Mouse (Mus musculus): Measurements from ENCODE around the gene Hectd4. TPM values are rescaled to one million over a fixed set of nuclear protein-coding genes. Genes with fewer than 3 reads are reported as not detected.
A peak's percentile ranks its signal among the peaks of the same experiment; 100 is the strongest.
"Not testable (repeated sequence)": the region's sequence is repeated elsewhere in the genome, so short reads cannot be mapped to it uniquely, and the experiment has no call there.

The Hectd4 gene
- polyA plus RNA-seq, 1 experiment: 11.7 TPM

DNA sequence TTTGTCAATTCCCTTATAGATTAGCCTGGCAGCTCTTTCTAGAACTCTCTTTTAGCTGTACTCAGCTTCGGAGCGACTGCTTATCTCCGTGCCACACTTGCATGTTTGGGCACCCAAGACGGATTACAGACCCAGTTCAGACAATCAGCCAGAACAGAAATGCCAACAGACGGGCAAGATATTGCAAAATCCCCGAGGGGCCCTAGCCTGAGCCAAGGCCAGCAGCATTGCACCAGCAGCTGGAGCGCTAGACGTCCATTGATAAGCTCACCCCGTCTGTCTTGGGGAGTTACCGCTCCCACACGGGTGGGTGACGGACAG is 3.9 kb upstream of the Hectd4 start:
- no peak for TF ChIP-seq CTCF (IDR thresholded peaks at IDR 0.05; ENCODE audit: low read depth, low read length)
- no peak for TF ChIP-seq POLR2A (IDR thresholded peaks at IDR 0.05; ENCODE audit: borderline replicate concordance, low read depth, low read length)
- no peak overlapping the region for H3K27ac ChIP-seq (ENCODE audit: insufficient read depth, low read depth, low read length)
- H3K4me1 ChIP-seq (ENCODE audit: control insufficient read depth, insufficient read depth, low read length): no peaks in the 10 kb centered on the region
- no peak overlapping the region for H3K4me3 ChIP-seq (ENCODE audit: insufficient read depth, low read length)

DNA sequence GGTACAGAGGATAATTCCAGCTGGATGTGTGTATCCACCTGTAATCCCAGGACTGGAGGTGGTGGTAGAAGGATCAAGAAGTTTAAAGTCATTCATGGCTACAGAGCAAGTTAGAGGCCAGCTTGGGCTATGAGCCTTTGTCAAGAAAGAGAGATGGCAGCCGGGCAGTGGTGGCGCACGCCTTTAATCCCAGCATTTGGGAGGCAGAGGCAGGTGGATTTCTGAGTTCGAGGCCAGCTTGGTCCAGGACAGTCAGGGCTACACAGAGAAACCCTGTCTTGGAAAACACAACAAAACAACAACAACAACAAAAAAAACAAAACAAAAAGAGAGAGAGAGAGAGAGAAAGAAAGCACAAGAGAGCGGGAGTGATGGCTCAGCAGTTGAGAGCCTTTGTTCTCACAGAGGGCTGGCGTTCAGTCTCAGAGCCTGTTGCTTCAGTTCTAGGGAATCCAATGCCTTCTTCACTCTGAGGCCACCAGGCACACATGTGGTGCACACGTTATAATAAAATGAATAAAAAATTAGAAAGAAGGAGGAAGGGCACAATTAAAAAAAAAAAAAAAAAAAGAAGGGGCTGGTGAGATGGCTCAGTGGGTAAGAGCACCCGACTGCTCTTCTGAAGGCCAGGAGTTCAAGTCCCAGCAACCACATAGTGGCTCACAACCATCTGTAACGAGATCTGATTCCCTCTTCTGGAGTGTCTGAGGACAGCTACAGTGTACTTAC is 3.3 kb upstream of the Hectd4 start:
- H3K27ac ChIP-seq (ENCODE audit: insufficient read depth, low read depth, low read length); H3K4me1 ChIP-seq (ENCODE audit: control insufficient read depth, insufficient read depth, low read length); H3K4me3 ChIP-seq (ENCODE audit: insufficient read depth, low read length): not testable (repeated sequence)

DNA sequence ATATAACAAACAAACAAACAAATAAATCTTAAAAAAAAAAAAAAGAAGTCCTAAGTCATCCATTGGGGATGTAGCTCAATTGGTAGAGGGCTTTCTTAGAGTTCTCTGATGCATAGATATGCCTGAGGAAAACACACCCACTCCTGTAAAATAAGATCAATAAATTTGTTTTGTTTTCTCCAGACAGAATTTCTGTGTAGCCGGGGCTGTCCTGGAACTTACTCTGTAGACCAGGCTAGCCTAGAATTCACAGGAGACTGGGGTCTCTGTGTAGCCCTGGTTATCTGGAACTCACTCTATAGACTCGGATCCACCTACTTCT is 2.7 kb upstream of the Hectd4 start:
- Histone ChIP-seq H3K4me1 (ENCODE audit: control insufficient read depth, insufficient read depth, low read length) (peaks cover 5% of the 10 kb centered on the region), H3K4me3 (ENCODE audit: insufficient read depth, low read length) (no peak overlapping the region), H3K27ac (ENCODE audit: insufficient read depth, low read depth, low read length) (no peak overlapping the region)
- TF ChIP-seq POLR2A (IDR thresholded peaks at IDR 0.05; ENCODE audit: borderline replicate concordance, low read depth, low read length) (no peak), CTCF (IDR thresholded peaks at IDR 0.05; ENCODE audit: low read depth, low read length) (no peak)

DNA sequence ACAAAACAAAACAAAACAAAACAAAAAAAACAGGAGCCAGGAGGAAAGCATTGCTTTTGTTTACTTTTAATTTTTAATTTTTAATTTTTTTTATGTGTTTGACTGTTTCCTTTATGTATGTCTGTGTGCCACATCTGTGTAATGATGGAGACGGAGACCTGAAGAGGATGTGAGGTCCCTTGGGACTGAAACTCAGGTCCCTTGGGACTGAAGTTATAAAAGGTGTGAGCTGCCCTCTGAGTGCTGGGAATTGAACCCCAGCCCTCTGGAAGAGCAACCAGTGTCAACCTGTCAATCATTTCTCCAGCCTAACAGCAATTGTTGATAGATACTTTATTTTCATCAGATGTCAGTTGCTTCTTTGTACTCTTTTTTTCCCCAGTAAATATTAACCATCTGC is 829 bp upstream of the Hectd4 start:
- Histone ChIP-seq H3K27ac (ENCODE audit: insufficient read depth, low read depth, low read length) (no peak overlapping the region), H3K4me1 (ENCODE audit: control insufficient read depth, insufficient read depth, low read length) (peaks cover 5% of the 10 kb centered on the region), H3K4me3 (ENCODE audit: insufficient read depth, low read length) (no peak overlapping the region)
- no peak for TF ChIP-seq POLR2A (IDR thresholded peaks at IDR 0.05; ENCODE audit: borderline replicate concordance, low read depth, low read length)
- TF ChIP-seq CTCF (IDR thresholded peaks at IDR 0.05; ENCODE audit: low read depth, low read length): no peak

DNA sequence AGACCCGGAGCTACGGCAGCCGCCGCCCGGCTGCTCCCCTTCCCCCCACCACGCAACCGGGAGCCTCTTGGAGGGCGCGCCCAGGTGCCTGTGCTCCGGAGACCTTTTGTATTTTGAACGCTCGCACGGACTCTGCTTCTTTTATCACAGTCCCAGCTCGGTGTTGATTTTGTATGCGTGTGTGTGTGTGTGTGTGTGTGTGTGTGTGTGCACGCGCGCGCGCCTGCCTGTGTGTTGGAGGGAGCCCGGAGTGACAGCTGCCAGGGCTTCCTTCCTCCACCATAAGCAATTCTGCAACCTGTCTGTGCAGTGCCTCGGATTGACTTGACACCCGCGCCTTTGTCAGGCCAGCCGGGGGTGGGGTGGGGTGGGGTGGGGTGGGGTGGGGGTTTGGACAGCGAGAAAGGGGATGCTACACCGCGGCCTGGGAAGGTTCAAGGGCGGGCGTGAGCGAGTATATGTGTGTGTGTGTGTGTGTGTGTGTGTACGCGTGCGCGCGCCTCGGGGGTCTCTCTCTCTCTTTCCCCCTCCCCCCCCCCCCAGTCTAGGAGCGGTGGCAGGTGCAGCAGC is 798 bp downstream of the Hectd4 start:
- TF ChIP-seq POLR2A (IDR thresholded peaks at IDR 0.05; ENCODE audit: borderline replicate concordance, low read depth, low read length) (no peak), CTCF (IDR thresholded peaks at IDR 0.05; ENCODE audit: low read depth, low read length) (no peak)
- H3K4me1 ChIP-seq (ENCODE audit: control insufficient read depth, insufficient read depth, low read length): peaks cover 5% of the 10 kb centered on the region
- H3K27ac ChIP-seq (ENCODE audit: insufficient read depth, low read depth, low read length): 0 out of 2 replicates have a peak overlapping the region, but pooled peaks have one; percentile 45
- peak overlapping the region; percentile 80 for H3K4me3 ChIP-seq (ENCODE audit: insufficient read depth, low read length)

DNA sequence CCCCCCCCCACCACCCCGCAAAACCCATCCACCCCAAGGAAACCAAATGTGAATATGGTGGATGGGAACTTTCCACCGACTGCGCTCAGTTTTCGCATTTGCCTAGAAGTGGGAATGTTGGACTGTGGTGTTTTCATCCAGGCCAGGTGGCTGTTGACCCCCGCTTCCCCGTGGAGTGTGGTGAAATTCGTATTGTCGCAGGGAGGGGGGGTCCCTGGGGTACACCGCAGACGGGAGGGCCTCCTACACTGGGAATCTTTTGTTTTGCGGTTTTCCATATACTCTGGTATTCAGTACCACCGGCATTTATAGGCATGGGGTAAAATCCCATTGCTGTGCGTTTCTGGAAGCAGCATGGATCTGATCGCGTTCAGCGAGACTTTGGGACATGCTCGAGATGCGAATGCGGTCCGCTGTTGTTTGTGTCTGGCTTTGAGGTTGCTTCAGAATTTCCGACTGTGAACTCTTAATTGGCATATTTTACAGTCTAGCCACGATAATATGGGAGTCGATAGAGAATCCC is 1.4 kb downstream of the Hectd4 start:
- Histone ChIP-seq H3K4me3 (ENCODE audit: insufficient read depth, low read length) (peak overlapping the region; percentile 80), H3K4me1 (ENCODE audit: control insufficient read depth, insufficient read depth, low read length) (peaks cover 9% of the 10 kb centered on the region), H3K27ac (ENCODE audit: insufficient read depth, low read depth, low read length) (no peak overlapping the region)
- no peak for TF ChIP-seq POLR2A (IDR thresholded peaks at IDR 0.05; ENCODE audit: borderline replicate concordance, low read depth, low read length)
- TF ChIP-seq CTCF (IDR thresholded peaks at IDR 0.05; ENCODE audit: low read depth, low read length): no peak

DNA sequence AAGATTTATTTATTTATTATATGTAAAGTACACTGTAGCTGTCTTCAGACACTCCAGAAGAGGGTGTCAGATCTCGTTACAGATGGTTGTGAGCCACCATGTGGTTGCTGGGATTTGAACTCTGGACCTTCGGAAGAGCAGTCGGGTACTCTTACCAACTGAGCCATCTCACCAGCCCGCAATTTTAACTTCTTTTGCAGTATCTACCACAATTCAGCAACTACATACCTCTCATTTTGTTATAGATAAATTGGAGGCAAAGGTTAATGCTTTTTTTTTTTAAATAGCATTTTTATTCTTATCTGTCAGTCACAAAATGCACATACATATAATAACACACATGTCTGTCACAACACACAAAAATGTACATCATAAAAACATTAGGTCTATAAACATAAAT is 4.0 kb downstream of the Hectd4 start:
- not testable (repeated sequence) for H3K27ac ChIP-seq (ENCODE audit: insufficient read depth, low read depth, low read length); H3K4me1 ChIP-seq (ENCODE audit: control insufficient read depth, insufficient read depth, low read length); H3K4me3 ChIP-seq (ENCODE audit: insufficient read depth, low read length)

DNA sequence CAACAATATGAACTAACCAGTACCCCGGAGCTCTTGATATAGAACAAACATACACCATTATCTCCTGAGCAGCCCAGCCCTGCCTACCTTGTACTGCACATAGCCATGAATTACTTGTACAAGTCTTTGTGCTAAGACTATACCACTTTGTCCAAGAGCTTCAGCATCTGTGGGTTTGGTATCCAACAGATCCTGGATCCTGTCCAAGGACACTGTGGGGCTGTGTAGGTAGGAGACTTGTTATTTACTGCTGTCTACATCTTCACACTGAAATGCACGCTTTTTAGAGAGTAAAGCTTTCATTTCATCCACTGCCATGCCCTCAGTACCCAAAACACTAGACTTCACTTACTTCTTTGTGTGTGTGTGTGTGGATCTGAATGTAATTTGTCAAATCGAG is 4.8 kb downstream of the Hectd4 start:
- Histone ChIP-seq H3K4me3 (ENCODE audit: insufficient read depth, low read length) (no peak overlapping the region), H3K27ac (ENCODE audit: insufficient read depth, low read depth, low read length) (no peak overlapping the region), H3K4me1 (ENCODE audit: control insufficient read depth, insufficient read depth, low read length) (peaks cover 9% of the 10 kb centered on the region)
- TF ChIP-seq CTCF (IDR thresholded peaks at IDR 0.05; ENCODE audit: low read depth, low read length) (no peak), POLR2A (IDR thresholded peaks at IDR 0.05; ENCODE audit: borderline replicate concordance, low read depth, low read length) (no peak)

DNA sequence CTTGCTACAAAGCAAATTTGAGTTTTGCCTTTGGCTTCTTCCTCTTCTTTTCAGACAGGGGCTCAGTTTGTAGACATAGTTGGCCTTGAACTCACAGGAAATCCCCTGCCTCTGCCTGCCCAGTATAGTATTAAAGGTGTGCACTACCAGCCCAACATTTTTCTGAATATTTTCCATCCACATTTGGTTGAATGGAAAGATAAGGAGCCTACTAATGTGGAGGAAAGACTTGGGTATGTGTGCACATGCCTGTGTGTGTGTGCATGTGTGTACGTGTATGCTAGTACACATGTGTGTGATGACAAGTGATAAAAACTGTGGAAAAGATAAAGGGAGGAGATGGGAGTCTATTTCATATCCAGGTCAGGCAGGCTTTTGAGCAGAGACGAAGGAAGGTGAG is 5.8 kb downstream of the Hectd4 start:
- Histone ChIP-seq H3K27ac (ENCODE audit: insufficient read depth, low read depth, low read length) (no peak overlapping the region), H3K4me1 (ENCODE audit: control insufficient read depth, insufficient read depth, low read length) (peaks cover 9% of the 10 kb centered on the region), H3K4me3 (ENCODE audit: insufficient read depth, low read length) (no peak overlapping the region)
- no peak for TF ChIP-seq CTCF (IDR thresholded peaks at IDR 0.05; ENCODE audit: low read depth, low read length)
- TF ChIP-seq POLR2A (IDR thresholded peaks at IDR 0.05; ENCODE audit: borderline replicate concordance, low read depth, low read length): no peak

DNA sequence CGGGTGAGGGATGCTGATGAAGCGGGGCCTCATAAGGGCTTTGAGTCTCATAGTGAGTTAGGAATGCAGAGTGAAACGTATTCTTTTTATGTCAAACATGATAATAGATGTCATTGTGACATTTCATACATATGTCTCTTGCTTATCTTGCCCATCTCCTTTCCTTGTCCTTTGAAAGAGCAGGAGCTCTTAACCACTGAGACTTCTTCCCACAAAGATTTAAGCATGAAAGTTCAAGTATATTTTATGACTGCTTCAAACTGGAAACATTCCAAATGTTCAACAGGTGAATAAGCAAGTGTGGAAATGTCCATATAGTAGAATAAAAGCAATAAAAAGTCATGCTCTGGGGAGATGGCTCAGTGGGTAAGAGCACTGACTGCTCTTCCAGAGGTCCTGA is 6.4 kb downstream of the Hectd4 start:
- TF ChIP-seq POLR2A (IDR thresholded peaks at IDR 0.05; ENCODE audit: borderline replicate concordance, low read depth, low read length): no peak
- TF ChIP-seq CTCF (IDR thresholded peaks at IDR 0.05; ENCODE audit: low read depth, low read length): no peak
- Histone ChIP-seq H3K27ac (ENCODE audit: insufficient read depth, low read depth, low read length) (no peak overlapping the region), H3K4me1 (ENCODE audit: control insufficient read depth, insufficient read depth, low read length) (peaks cover 6% of the 10 kb centered on the region), H3K4me3 (ENCODE audit: insufficient read depth, low read length) (no peak overlapping the region)

DNA sequence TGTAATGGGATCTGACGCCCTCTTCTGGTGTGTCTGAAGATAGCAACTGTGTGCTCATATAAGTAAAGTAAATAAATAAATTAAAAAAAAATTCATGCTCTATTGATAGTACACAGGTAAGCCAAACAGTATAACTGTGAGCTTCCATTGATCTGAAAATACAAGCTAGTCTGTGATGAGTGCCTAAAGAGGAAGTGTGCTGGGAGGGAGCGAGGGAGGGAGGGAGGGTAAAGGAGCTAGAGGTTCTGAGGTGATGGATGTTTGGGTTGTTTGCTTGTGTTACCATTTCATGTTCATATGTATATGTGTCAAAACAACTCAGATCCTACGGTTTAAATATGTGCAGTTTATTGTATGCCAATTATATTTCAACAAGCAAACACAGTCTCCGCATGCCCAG is 6.8 kb downstream of the Hectd4 start:
- Histone ChIP-seq H3K27ac (ENCODE audit: insufficient read depth, low read depth, low read length) (no peak overlapping the region), H3K4me1 (ENCODE audit: control insufficient read depth, insufficient read depth, low read length) (peaks cover 4% of the 10 kb centered on the region), H3K4me3 (ENCODE audit: insufficient read depth, low read length) (no peak overlapping the region)
- TF ChIP-seq POLR2A (IDR thresholded peaks at IDR 0.05; ENCODE audit: borderline replicate concordance, low read depth, low read length): no peak
- no peak for TF ChIP-seq CTCF (IDR thresholded peaks at IDR 0.05; ENCODE audit: low read depth, low read length)

DNA sequence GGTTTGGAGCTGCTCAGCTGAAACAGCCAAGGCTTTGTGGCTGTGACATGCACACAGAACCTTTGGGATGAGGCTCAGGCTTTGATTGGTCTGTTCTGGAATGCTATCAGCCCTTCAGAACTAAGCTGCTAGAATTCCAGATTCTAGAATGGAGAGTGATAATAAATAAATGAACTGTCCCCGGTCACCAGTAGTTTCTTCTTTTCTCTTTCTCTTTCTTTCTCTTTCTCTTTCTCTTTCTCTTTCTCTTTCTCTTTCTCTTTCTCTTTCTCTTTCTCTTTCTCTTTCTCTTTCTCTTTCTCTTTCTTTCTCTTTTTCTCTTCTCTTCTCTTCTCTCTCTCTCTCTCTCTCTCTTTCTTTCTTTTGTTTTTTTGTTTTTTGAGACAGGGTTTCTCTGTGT is 7.3 kb downstream of the Hectd4 start:
- H3K27ac ChIP-seq (ENCODE audit: insufficient read depth, low read depth, low read length); H3K4me3 ChIP-seq (ENCODE audit: insufficient read depth, low read length); H3K4me1 ChIP-seq (ENCODE audit: control insufficient read depth, insufficient read depth, low read length): not testable (repeated sequence)

Data from bone marrow macrophage, adult 2 months (primary cell).